ENCODE assay signal across 8 mouse cellular contexts in genomic region chr3:98013401-98014281, GRCm38 (mm10). TPM values are rescaled to one million over a fixed set of nuclear protein-coding genes. Genes with fewer than 3 reads are reported as not detected.
DNase-seq lines count a peak whose midpoint lies in the region; ATAC-seq lines count a peak whose summit lies in the region.

Gene Notch2, plus strand, starts transcription at chr3:98013527.

- peak; percentile 93 for DNase-seq in MEL-GATA-1-ER (ENCODE audit: extremely low read depth, low read depth)
- peak; percentile 84 for DNase-seq in cerebellum, adult 8-10 months
- peak; percentile 93 for DNase-seq in hindbrain, embryonic 10.5 days (ENCODE audit: low spot score)
- peak; percentile 94 to 96 for DNase-seq in layer of hippocampus, postnatal 10 days (ENCODE audit: low spot score in 2 of 2)
- peak; percentile 97 for DNase-seq in lung, postnatal 10 days
- DNase-seq in ovary, postnatal 36 days (ENCODE audit: low spot score): peak; percentile 98
- DNase-seq in thymus, postnatal 25 days: peak; percentile 97

- under 1% methylated on average over 95 of the region's 95 CpGs for WGBS in hindbrain, embryonic 10.5 days

- no peaks in the 10 kb centered on the region for H3K36me3 ChIP-seq in hindbrain, embryonic 10.5 days

- peak within 1 kb of the TSS; percentile 97 for H3K27ac ChIP-seq in hindbrain, embryonic 10.5 days

- peak within 1 kb of the TSS; percentile 92 for H3K4me3 ChIP-seq in hindbrain, embryonic 10.5 days

- peak; percentile 92 for ATAC-seq in frontal cortex, adult (ENCODE audit: low TSS enrichment)

- peaks cover 60% of the 10 kb centered on the region for H3K4me1 ChIP-seq in hindbrain, embryonic 10.5 days (replicated peaks)

- peaks cover 7% of the 10 kb centered on the region; the same call in 1 of the 2 replicates for H3K27me3 ChIP-seq in hindbrain, embryonic 10.5 days (ENCODE audit: insufficient read depth, poor library complexity, severe bottlenecking)

- no peaks in the 10 kb centered on the region for H3K9me3 ChIP-seq in hindbrain, embryonic 10.5 days

RNA-seq across cellular contexts. Expression of gene Notch2, which starts in this region (rescaled TPM):
- 15.6 and 18.0 TPM in 2 replicates for polyA plus RNA-seq in hindbrain, embryonic 10.5 days (2016; fragmentation: Nextera tagmentation; extraction: Ambion mirVana)
- 10 to 100 TPM; 28.6 to 32.5 TPM for total RNA-seq in layer of hippocampus, postnatal 10 days (2021)

Comparison
In these comparisons a context has a peak if more than half of its experiments do, and no peak if none do; other contexts are left out.
1. Peak in every context shown above with its lines: DNase-seq, ATAC-seq, H3K4me3 ChIP-seq and H3K27ac ChIP-seq.